Mouse (Mus musculus) spleen, postnatal 36 days (tissue): ENCODE measurements at regions not wholly inside any gene's neighbourhood (a gene's known extent, or its start where the extent isn't known, plus 50 kb on each side); places are given as distances from the start of the nearest gene placed in this dataset.

Source experiments
- DNase-seq, 2 experiments: peaks; one replicate each; pipeline ENCODE4 v3.0.0; 2022; ENCODE audit warnings: low spot score in 2 of 2, mixed read lengths in 1 of 2

GRCm38 (mm10) chr5:119944371-119944770, 111.9 kb downstream of the Tbx5 start:
- no peak for DNase-seq

DNA sequence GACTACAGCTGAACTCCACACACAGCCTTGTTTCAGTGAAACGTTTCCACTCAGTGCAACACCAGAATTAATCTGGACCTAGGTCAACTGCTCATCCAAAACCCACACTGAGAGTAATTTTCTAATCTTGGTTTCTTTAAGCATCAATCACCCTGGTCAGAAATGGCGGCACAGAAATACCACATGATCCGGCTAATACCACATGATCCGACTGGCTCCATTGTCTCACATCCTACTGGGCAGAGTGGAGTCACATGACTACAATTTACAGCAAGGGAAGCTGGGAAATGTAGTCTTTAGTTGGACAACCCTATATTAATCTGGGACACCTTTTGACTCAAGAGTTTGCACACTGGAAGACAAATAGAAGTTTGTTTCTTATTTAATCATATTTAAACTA, 115.9 kb downstream of the Tbx5 start:
- no peak for DNase-seq

- no peak for DNase-seq
These were observed 119.6 kb downstream of the Tbx5 start for GRCm38 (mm10) chr5:119952085-119952484.

- DNase-seq, result no peak
These were observed 120.7 kb downstream of the Tbx5 start for GRCm38 (mm10) chr5:119953189-119953588.

GRCm38 (mm10) chr5:119953811-119954566, 121.5 kb downstream of the Tbx5 start:
- no peak for DNase-seq

- DNase-seq, result no peak
These were observed 126.5 kb downstream of the Tbx5 start for GRCm38 (mm10) chr5:119958942-119959341.

- DNase-seq, result no peak
These were observed 132.3 kb downstream of the Tbx5 start for GRCm38 (mm10) chr5:119964751-119965150.

DNA sequence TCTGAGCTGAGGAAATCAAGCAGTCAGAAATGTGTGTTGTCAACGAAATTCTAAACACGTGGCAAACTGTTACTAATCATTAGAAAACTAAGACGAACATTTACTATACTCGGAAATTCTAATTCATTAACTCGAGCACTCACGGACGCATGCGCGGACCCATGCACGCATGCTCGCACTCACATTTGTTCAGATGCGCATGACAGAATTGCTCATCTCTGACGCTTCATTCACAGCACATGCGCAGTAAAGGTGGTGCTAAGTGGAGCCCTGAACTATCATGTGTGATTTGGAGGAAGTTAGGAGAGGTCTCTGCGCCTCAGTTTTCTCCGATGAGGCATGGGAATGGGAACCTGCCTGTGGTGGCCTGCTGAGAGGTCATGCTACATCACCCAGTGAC, 138.8 kb downstream of the Tbx5 start:
- DNase-seq, result no peak

GRCm38 (mm10) chr5:119972802-119973437, 140.5 kb downstream of the Tbx5 start:
- DNase-seq, result no peak

DNA sequence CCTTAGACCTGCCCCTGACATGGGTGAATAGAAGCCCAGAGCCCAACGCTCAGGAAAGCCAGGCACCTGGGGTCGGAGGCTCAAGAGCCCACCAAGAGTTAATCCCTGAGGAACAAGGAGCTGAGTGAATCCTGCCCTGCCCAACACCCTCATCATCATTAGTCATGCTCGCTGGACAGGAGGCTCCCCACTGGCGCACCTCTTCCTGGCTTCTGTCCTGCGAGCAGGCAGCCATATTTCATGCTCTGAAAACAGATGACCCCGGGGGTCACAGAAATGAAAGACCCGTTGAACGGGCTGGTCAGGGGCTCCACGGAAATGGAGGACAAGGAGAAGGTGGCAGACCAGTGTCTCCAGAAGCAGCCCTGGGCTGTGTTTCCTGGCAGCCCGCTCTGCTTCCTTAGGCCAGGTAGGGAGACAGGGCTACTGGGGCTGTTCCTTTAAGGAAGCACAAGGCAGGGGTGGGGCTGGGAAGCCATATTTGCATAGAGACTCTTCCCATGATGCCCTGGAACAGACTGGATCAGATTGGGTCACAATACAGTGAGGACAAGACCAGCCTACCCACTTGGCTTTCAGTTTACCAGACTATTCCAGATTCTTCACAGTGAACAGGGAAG, 138.1 kb upstream of the Rbm19 start:
- no peak for DNase-seq

DNA sequence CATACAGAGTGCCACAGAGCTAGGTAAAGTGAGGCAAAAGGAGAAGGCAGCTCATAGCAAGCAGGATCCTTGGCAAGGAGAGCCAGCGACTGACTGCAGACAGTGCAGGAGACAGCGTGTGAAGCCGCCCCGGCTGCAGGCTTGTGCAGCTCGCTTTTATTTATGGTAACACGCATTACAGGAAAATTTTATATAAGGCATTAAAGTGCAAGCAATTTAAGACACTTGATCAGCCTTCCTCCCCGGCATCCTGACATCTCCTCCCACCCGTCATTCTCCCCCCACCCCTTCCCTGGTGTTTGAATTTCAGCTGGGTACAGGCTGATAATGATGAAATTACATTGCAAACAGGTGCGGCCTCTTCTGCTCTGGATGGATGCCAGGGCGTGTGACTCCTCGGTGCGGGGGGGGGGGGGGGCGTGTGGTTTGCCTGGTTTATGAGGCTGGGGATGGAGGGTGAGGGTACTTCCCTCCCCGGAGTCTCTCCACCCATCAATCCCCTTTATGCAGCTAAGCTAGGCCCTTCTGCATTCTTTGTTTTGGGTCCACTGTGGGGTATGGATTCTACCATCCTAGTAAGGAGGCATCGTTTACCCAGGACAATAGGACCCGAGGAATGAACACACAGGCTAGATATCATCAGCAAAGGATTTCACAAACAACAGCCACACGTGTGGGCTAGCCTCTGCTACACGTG, 135.0 kb upstream of the Rbm19 start:
- DNase-seq, result no peak

DNA sequence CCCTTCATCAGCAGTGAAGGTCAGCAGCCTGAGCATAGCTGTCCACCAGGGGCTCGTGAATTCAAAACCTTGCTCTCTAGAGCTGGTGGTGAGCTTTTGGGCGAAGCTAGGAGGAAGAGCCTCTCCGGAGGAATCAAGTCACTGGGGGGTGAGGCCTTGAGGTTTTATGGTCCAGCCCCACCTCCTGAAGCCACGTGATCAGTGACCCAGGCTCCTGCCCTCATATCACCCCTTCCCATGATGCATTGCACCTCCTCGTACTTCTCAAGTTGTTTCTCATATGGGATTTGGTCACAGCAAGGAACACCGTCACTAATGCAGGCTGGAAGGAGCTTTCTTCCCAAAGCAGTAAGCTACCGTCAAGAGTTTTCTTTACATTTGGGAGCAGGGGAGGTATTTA, 132.1 kb upstream of the Rbm19 start:
- no peak for DNase-seq

DNA sequence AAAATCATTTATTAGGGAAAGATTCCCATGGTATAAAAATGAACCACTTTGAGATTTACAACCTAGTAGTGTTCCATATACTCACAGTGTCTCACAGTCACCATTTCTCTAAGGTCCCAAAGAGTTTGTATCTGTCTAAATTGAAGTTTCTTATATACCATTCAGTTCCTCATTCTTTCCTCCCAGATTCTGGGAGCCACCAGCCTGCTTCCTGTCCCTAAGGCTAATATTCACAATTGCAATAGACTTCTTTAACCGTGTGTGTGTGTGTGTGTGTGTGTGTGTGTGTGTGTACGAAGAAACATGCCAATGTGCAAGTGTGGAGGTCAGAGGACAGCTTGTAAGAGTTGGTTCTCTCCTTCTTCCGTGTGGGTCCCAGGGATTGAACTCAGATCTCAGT, 124.1 kb upstream of the Rbm19 start:
- no peak for DNase-seq

DNA sequence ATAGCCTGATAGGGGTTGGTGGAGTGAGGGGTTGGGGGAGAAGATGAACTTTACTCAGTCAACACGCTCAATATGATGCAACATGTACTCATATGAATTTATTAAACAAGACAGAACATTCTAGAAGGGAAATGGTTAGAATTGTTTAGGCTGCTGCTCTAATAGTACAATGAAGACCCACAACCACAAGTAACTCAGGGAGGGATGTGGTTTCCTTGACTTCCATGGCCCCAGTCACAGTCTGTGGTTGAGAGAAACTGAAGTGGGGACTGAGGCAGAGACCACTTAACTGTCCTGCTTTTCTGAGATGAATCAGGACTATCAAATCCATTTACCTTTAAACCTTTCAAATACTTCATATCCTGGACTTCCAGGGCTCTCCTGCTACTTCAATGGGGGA, 120.5 kb upstream of the Rbm19 start:
- DNase-seq, result no peak

DNA sequence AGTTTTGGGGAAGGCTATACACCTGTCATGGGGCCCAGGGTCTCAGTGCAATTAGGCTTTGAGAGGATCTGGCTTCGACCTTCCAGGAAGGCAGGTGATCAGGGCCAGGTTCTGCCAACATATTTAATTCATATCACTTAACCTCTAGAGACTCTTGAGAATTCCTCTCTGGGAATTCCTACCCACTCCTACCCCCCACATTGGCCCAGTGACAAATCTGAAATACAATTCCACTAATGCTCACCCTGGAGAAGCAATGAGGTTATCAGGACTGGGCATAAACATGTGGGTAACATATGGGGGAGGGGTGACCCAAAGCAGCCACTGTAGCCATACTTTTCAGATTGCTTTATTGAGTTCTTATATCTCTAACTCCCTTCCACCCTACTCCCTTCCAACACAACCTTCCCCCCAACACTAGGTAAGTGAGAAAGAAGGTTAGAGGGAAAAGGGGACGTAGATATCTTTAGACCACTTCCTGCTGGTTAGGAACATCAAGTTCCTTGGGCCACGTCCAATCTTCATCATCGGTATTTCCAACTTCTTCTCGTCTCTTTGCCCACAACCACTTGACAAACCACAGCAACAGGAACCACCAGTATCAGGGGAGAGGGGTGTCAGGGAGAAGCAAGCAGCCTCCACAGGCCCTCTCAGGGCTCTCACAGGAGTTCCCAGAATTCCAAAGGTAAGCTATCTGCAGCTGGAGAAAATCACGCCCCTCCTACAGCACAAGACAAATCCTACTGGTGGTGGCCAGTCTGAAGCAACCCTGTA, 110.4 kb upstream of the Rbm19 start:
- DNase-seq, result no peak

DNA sequence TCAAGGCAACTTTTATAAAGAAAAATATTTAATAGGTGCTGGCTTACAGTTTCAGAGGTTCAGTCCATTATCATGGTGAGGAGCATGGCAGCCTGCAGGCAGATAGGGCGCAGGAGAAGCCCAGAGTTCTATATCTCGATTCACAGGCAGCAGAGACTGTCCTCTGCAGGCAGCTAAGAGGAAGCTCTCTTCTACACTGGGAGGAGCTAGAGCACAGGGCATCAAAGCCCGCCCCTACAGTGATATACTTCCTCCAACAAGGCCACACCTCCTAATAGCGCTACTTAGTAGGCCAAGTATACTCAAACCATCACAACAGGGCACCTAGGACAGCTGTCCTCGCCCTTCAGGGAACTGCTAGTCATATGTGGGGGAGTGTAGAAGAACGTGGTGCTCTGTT, 108.5 kb upstream of the Rbm19 start:
- DNase-seq, result no peak

GRCm38 (mm10) chr5:120008306-120008705, 108.0 kb upstream of the Rbm19 start:
- no peak for DNase-seq

DNA sequence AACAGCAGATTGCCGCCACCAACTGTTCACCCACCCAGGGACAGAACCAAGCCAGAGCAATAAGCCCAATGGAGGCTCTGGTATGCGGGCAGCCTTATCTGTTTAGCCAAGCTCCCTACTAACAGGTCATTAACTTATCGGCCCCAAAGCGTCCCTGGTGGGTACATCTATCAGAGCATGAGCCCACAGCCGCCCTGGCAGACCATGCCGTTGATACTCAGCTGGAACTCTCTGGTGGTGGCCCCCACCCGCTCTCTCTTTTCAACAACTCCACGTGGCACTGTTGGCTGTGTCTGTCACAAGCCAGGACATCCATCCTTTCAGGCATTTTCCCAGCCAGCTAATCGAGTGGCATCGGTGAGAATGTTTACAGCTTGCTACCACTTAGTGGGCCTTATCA, 100.8 kb upstream of the Rbm19 start:
- no peak for DNase-seq

DNA sequence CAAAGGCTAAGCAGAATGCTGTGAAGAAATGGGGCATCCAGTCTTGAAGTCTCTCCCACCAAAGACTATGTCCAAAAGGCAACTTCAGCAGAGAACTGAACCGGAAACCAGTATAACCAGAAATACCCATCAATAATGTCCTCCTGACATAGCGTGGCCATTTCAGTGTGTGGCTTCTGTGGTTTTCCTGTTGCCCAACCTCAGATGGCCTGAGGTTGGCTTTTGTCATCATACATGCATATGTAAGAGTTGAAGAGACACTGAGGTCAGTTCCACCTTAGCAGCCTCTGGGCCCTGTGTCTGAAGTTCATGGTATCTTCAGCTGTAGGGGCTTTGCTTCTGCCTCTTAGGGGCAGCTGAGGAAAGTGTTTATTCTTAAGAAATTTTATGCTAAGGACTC, 98.1 kb upstream of the Rbm19 start:
- no peak for DNase-seq

GRCm38 (mm10) chr5:120020748-120021147, 95.5 kb upstream of the Rbm19 start:
- no peak for DNase-seq

DNA sequence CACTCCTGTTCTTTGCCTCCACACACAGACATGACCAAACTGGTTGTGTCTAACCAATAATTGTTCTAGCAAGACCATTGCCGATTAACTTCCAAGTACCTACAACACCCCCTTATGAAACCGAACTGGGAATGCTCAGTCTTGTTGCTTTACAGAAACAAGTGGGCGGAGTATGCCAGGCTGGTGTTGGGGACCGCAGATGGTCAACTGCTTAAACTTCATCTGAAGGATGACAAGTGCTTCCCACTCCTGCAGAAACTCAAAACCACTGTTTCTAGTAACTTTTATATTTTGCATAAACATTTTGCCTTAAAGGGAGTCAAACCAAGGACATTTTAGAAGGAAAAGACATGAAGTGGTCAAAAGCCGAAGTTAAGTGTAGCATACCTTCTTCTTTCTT, 94.0 kb upstream of the Rbm19 start:
- DNase-seq, result no peak

GRCm38 (mm10) chr5:120024071-120024470, 92.2 kb upstream of the Rbm19 start:
- peak; percentile 17 to 19 for DNase-seq
